13 mouse cellular contexts compared by ENCODE assay signal in the genomic region with DNA sequence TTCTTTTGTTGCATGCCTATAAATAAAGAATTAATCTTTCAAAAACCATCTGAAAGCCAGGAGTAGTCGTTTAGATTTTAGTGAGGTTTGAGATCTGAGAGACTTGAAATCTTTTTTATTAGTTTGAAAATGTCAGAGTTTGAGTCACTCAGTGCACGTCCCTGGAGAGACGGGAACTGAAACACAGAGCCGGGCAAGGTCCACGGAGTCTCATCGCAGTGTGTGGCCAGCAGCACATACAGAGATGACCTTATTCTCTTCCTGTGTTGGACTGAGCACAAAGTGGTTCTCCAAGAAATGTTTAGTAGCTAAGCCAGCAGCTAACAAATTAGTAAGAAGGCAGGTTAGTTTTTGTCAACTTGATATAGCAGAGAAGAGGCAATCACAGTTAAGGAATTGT.
DNase-seq lines count a peak whose midpoint lies in the region.
"Had no signal": no experiment of that assay in that cellular context is flagged by ENCODE, and none has a peak within 500 bp of the region (broad histone marks: within the 10 kb centered on the region; RNA-seq: fewer than 3 reads in every experiment).

No protein-coding gene starts in this region.

- peak; percentile 70 for DNase-seq in adrenal gland, adult 2 months
- no peak for DNase-seq in adrenal gland, postnatal 4 days (ENCODE audit: low spot score in 2 of 2)
- peak; percentile 9 to 16 for DNase-seq in heart, postnatal 10 days
- DNase-seq in heart, adult 18-20 months: no peak
- DNase-seq in adrenal gland, adult 8-10 months: peak; percentile 55
- peak; percentile 46 for DNase-seq in adrenal gland, postnatal 25 days
- no peak for DNase-seq in embryo, embryonic 10.5 days (ENCODE audit: low spot score)
- DNase-seq: cerebellum, adult 11-12 months; cerebellum, adult 9-10 months; cerebellum, postnatal 25 days; gastrocnemius, postnatal 25 days; heart, postnatal 4 days; kidney, adult 2 months had no signal

- intact Hi-C loops in heart, postnatal 10 days (cut with DNase I): no loop called here

Comparison
In these comparisons a context has a peak if more than half of its experiments do, and no peak if none do; other contexts are left out.
1. DNase-seq: peak in adrenal gland, adult 2 months (single experiment), heart, postnatal 10 days (2 of 2), adrenal gland, adult 8-10 months (single experiment) and adrenal gland, postnatal 25 days (single experiment); none in adrenal gland, postnatal 4 days (0 of 2), heart, adult 18-20 months (0 of 2) and embryo, embryonic 10.5 days (single experiment).